Mouse (Mus musculus): ENCODE measurements around the gene Gucy1b2.

DNA sequence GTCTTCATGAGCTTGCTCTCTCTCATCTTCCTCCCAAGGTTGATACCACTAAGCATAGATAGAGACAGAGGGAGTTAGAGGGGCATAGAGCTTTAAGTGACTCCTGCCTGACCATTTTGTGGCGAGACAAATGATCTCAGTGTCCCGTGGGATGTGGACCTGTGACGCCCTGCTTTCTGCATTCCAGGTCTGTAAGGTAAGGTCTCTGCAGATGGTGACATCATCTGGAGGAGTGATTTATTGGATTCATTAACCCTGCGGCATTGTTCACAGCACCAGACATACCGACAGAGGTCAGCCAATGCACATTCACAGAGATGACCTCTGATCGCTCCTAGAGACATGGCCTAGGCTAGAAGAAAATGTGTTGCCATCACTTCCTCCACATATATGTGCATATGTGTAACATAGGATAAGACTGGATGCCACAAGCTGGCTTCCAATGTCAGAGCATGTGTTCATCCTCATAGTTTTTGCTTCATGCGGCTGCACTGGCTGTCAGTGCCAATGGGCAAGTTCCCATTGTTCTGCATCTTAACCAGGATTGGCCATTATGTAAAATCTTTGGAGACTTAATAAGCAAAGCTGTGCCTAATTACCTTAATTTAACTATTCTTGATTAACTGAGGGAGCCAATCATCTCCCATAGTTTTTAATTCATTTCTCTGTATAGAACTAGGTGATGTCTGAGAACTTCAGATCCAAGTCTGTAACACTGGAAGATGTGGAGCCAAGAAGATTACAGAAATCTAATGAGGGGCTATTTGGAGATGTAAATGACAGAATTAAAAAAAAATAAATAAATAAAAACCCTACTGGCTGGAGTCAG is 9.5 kb downstream of the Gucy1b2 start:
- TF ChIP-seq POLR2A (IDR thresholded peaks at IDR 0.05; ENCODE audit: insufficient read depth, low read depth, low read length) (no peak), CTCF (IDR thresholded peaks at IDR 0.05; ENCODE audit: insufficient read depth, low read depth, low read length) (no peak)

Data from olfactory bulb, adult 2 months (tissue).